Mouse (Mus musculus): ENCODE data around the gene Astl. TPM values are rescaled to one million over a fixed set of nuclear protein-coding genes. Genes with fewer than 3 reads are reported as not detected.

Gene Astl
- polyA plus RNA-seq, 2 experiments: 0.04 to 0.40 TPM

DNA sequence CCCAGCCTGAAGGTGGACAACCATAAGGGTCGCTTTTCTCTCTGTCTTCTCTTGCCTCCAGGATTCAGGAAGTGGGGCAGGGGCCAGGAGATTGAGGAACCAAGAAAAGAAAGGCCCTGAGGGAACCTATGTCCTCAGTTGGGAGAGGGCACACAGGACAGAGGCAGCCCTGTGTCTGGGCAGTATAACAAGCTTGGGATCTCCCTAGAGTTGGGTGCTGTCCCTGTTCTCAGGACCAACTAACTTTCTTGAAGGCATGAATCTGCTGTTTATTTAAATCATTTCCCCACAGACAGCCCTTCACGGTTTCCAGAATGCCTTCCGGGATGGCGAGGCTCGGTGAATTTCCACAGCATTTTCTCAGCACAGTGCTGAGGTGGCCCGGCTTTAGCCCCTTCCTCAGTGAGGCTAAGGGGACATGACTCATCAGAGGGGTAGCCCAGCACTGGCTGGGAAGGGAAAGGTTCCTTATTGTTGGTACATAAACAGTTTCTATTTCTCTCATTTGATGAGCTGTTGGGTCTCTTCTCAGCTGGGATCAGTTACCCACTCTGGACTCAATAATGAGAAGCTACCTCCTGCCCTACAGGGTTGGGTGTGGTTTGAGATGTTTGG, 15.7 kb upstream of the Astl start:
- Histone ChIP-seq H3K4me2 (replicated peaks; ENCODE audit: low read depth, low read length, severe bottlenecking) (no peak overlapping the region), H3K36me3 (ENCODE audit: control insufficient read depth, insufficient read depth, low read length) (no peaks in the 10 kb centered on the region), H3K9me3 (ENCODE audit: control insufficient read depth, low read length) (no peaks in the 10 kb centered on the region), H3K4me3 (replicated peaks; ENCODE audit: low read length) (no peak overlapping the region), H3K9ac (ENCODE audit: low read depth, low read length, severe bottlenecking) (no peak overlapping the region), H3K4me1 (ENCODE audit: control insufficient read depth, insufficient read depth, low read length) (no peaks in the 10 kb centered on the region), H3K27ac (replicated peaks; ENCODE audit: low read depth, low read length) (no peak overlapping the region), H3K27me3 (ENCODE audit: control insufficient read depth, insufficient read depth, low read length) (no peaks in the 10 kb centered on the region)
- no peak for ATAC-seq (ENCODE audit: low FRiP score, low read depth)
- 86% methylated on average over 6 of the region's 6 CpGs for WGBS
- no peak for DNase-seq (ENCODE audit: low spot score)
- TF ChIP-seq POLR2A (IDR thresholded peaks at IDR 0.05; ENCODE audit: borderline replicate concordance, extremely low read depth, insufficient read depth, insufficient read length): no peak

DNA sequence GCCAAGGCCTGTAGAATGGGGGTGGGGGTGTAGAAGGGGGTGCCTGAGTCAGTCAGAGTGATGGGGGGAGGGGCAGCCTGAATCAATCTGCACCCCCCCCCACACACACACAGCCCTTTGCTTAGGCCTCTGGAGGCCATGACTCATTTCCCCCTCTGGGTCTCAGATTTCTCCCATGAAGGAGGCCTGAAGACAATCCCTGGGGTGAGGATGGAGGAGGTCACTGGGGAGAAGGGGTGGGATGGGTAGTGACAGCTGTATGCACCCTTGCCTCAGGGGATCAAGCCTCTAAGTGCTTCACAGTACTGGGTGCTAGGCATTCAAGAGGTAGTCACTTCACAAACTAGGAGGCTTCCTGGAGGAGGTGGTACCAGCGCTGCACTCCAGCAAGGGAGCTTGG, 14.8 kb upstream of the Astl start:
- H3K4me3 ChIP-seq (replicated peaks; ENCODE audit: low read length): no peak overlapping the region
- no peaks in the 10 kb centered on the region for H3K36me3 ChIP-seq (ENCODE audit: control insufficient read depth, insufficient read depth, low read length)
- H3K27me3 ChIP-seq (ENCODE audit: control insufficient read depth, insufficient read depth, low read length): no peaks in the 10 kb centered on the region
- H3K9ac ChIP-seq (ENCODE audit: low read depth, low read length, severe bottlenecking): no peak overlapping the region
- H3K9me3 ChIP-seq (ENCODE audit: control insufficient read depth, low read length): no peaks in the 10 kb centered on the region
- ATAC-seq (ENCODE audit: low FRiP score, low read depth) (no peak), DNase-seq (ENCODE audit: low spot score) (no peak)
- no peak overlapping the region for H3K4me2 ChIP-seq (replicated peaks; ENCODE audit: low read depth, low read length, severe bottlenecking)
- WGBS: 100% methylated on average over 1 of the region's 1 CpGs
- no peaks in the 10 kb centered on the region for H3K4me1 ChIP-seq (ENCODE audit: control insufficient read depth, insufficient read depth, low read length)
- TF ChIP-seq POLR2A (IDR thresholded peaks at IDR 0.05; ENCODE audit: borderline replicate concordance, extremely low read depth, insufficient read depth, insufficient read length): no peak
- no peak overlapping the region for H3K27ac ChIP-seq (replicated peaks; ENCODE audit: low read depth, low read length)

DNA sequence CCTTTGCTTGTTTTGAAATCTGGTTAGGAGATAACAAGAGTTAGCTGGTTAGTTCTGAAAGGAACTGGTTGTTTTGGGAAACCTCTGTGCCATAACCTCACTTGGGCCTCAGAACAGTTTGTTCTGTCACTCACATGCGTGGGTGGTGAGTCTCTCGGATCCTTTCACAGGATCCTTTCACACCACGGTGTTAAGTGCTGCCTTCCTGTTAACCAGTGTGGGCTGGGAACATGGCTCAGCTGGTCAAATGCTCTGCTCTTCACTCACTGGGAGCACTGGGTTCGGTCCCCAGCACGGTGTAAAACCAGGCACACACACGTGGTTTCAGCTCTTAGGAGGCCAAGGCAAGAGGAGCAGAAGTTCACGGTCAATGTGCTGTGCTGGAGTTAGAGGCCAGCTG, 14.0 kb upstream of the Astl start:
- H3K36me3 ChIP-seq (ENCODE audit: control insufficient read depth, insufficient read depth, low read length): no peaks in the 10 kb centered on the region
- H3K9ac ChIP-seq (ENCODE audit: low read depth, low read length, severe bottlenecking): no peak overlapping the region
- H3K4me2 ChIP-seq (replicated peaks; ENCODE audit: low read depth, low read length, severe bottlenecking): no peak overlapping the region
- TF ChIP-seq POLR2A (IDR thresholded peaks at IDR 0.05; ENCODE audit: borderline replicate concordance, extremely low read depth, insufficient read depth, insufficient read length): no peak
- DNase-seq (ENCODE audit: low spot score) (no peak), ATAC-seq (ENCODE audit: low FRiP score, low read depth) (no peak)
- H3K27me3 ChIP-seq (ENCODE audit: control insufficient read depth, insufficient read depth, low read length): no peaks in the 10 kb centered on the region
- H3K4me3 ChIP-seq (replicated peaks; ENCODE audit: low read length): no peak overlapping the region
- 43% methylated on average over 7 of the region's 7 CpGs for WGBS
- no peaks in the 10 kb centered on the region for H3K4me1 ChIP-seq (ENCODE audit: control insufficient read depth, insufficient read depth, low read length)
- H3K27ac ChIP-seq (replicated peaks; ENCODE audit: low read depth, low read length): no peak overlapping the region
- no peaks in the 10 kb centered on the region for H3K9me3 ChIP-seq (ENCODE audit: control insufficient read depth, low read length)

DNA sequence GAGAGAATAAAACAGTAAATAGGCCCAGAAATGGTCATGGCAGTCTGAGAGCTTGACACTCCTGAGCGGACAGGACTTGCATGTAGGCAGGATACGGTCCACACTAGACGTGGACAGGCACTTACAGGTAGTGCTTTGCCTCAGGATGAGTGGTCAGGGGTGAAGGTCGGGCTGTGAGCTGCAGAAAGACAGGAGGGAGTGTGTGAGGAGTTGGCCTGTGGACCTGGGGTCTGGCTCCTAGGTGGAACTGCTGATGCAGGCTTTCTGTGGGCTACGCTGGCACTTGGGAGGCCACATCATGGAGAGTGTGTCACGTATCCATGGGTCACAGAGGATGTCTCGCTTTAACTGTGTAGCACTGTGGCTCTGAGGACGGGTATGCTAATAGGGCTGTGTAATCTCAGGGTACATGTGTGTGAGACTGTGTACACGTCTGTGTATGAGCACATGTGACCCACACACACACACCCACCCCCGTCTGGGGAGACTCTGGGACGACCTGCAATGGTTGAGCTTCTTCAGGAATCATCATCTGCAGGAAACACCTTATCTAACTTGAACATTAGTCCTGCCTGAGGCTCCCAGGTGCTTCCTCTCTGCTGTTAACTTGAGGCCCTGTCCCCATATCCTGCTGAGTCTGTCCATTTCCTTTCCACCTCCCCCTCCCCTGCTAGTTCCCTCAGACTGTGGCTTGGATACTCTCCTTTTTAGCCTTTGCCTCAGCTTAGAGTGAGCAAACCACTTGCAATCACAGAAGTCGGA, 10.2 kb upstream of the Astl start:
- H3K4me1 ChIP-seq (ENCODE audit: control insufficient read depth, insufficient read depth, low read length): no peaks in the 10 kb centered on the region
- H3K27me3 ChIP-seq (ENCODE audit: control insufficient read depth, insufficient read depth, low read length): no peaks in the 10 kb centered on the region
- no peak overlapping the region for H3K27ac ChIP-seq (replicated peaks; ENCODE audit: low read depth, low read length)
- ATAC-seq (ENCODE audit: low FRiP score, low read depth): no peak
- no peak overlapping the region for H3K4me2 ChIP-seq (replicated peaks; ENCODE audit: low read depth, low read length, severe bottlenecking)
- H3K9ac ChIP-seq (ENCODE audit: low read depth, low read length, severe bottlenecking): peak overlapping the region; percentile 41; the same call in 1 of the 2 replicates
- H3K36me3 ChIP-seq (ENCODE audit: control insufficient read depth, insufficient read depth, low read length): no peaks in the 10 kb centered on the region
- H3K4me3 ChIP-seq (replicated peaks; ENCODE audit: low read length): no peak overlapping the region
- H3K9me3 ChIP-seq (ENCODE audit: control insufficient read depth, low read length): no peaks in the 10 kb centered on the region
- DNase-seq (ENCODE audit: low spot score): no peak
- WGBS: 69% methylated on average over 12 of the region's 12 CpGs
- no peak for TF ChIP-seq POLR2A (IDR thresholded peaks at IDR 0.05; ENCODE audit: borderline replicate concordance, extremely low read depth, insufficient read depth, insufficient read length)

DNA sequence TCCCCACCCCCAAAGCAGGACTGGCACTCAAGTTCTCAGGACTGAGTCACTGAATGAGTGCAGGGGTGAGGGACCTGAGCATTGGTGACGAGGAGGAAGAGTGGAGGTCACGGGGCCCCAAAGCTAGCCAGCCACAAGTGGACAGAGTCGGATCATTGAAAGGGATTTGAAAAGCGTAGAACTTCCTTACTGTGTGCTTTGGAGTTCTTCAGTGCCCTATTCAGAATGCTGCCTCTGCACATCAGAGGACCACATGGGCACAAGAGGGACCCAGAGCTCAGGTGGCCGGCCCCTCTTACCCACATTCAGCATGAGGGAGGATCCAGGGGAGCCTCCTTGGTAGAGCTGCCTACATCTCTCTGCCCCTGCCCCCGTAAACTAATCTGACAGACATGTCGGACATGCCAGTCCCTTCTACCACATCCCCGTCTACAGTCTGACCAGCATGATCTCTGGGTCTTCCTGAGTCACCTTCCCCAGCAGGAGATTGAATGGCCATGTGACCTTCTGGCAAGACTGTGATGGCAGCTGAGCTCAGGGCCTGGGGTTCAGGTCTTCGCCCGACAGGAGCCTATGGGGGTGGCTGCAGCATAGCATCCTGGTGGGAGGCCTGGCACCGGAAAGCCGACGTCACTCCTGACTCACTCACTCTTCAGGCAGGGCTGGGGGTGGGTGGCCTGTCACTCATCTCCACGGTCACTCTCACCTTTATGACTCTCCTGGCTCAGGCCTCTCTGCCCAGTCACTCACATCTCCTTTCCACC, 5.5 kb upstream of the Astl start:
- Histone ChIP-seq H3K9ac (ENCODE audit: low read depth, low read length, severe bottlenecking) (no peak overlapping the region), H3K4me2 (replicated peaks; ENCODE audit: low read depth, low read length, severe bottlenecking) (no peak overlapping the region), H3K36me3 (ENCODE audit: control insufficient read depth, insufficient read depth, low read length) (no peaks in the 10 kb centered on the region), H3K4me3 (replicated peaks; ENCODE audit: low read length) (no peak overlapping the region), H3K4me1 (ENCODE audit: control insufficient read depth, insufficient read depth, low read length) (0 out of 2 replicates have a peak, but pooled peaks cover 3% of the 10 kb centered on the region), H3K27ac (replicated peaks; ENCODE audit: low read depth, low read length) (no peak overlapping the region), H3K9me3 (ENCODE audit: control insufficient read depth, low read length) (no peaks in the 10 kb centered on the region), H3K27me3 (ENCODE audit: control insufficient read depth, insufficient read depth, low read length) (peaks cover 13% of the 10 kb centered on the region; the same call in 1 of the 2 replicates)
- no peak for DNase-seq (ENCODE audit: low spot score)
- 78% methylated on average over 14 of the region's 14 CpGs for WGBS
- TF ChIP-seq POLR2A (IDR thresholded peaks at IDR 0.05; ENCODE audit: borderline replicate concordance, extremely low read depth, insufficient read depth, insufficient read length): no peak
- ATAC-seq (ENCODE audit: low FRiP score, low read depth): no peak

Data from limb, embryonic 14.5 days (tissue).